Mouse (Mus musculus): ENCODE measurements at regions not wholly inside any gene's neighbourhood (a gene's known extent, or its start where the extent isn't known, plus 50 kb on each side); places are given as distances from the start of the nearest gene placed in this dataset.
A peak's percentile ranks its signal among the peaks of the same experiment; 100 is the strongest.

GRCm38 (mm10) chr3:35688111-35688510 lies 65.8 kb upstream of the Atp11b start:
- Histone ChIP-seq H3K4me3 (replicated peaks) (no peak overlapping the region), H3K9ac (no peak overlapping the region), H3K36me3 (replicated peaks) (no peaks in the 10 kb centered on the region), H3K4me1 (no peaks in the 10 kb centered on the region), H3K9me3 (no peaks in the 10 kb centered on the region), H3K27me3 (0 out of 2 replicates have a peak, but pooled peaks cover 2% of the 10 kb centered on the region), H3K4me2 (no peak overlapping the region), H3K27ac (no peak overlapping the region)
- no peak for ATAC-seq (ENCODE audit: low FRiP score)
- 77% methylated on average over 5 of the region's 5 CpGs for WGBS

DNA sequence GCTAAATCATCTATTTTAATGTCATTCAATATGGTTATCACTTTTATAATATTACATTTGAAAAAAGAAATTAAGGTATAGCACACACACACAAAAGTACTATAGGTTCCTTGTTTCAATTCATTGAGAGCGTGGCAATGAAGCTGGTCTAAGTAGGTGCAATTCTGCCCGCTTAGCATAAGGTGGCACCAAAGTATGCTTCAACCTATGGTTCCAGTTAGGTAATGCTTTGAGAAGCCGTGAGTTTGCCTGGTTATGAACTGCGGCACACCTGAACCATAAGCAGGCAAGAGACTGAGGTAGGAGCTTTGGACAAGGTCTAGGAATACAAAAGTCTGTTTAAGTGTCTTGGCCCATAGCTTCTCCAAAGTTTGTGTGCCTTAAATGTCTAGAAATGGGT lies 65.1 kb upstream of the Atp11b start:
- H3K4me3 ChIP-seq (replicated peaks), result no peak overlapping the region
- 0 out of 2 replicates have a peak, but pooled peaks cover 2% of the 10 kb centered on the region for H3K27me3 ChIP-seq
- 30% methylated on average over 4 of the region's 4 CpGs for WGBS
- H3K4me2 ChIP-seq, result no peak overlapping the region
- no peak overlapping the region for H3K27ac ChIP-seq
- H3K9me3 ChIP-seq, result no peaks in the 10 kb centered on the region
- no peaks in the 10 kb centered on the region for H3K36me3 ChIP-seq (replicated peaks)
- peak; percentile 49; the same call in 1 of the 2 replicates for ATAC-seq (ENCODE audit: low FRiP score)
- no peak overlapping the region for H3K9ac ChIP-seq
- H3K4me1 ChIP-seq, result no peaks in the 10 kb centered on the region

- no peaks in the 10 kb centered on the region for H3K36me3 ChIP-seq (replicated peaks)
- no peaks in the 10 kb centered on the region for H3K4me1 ChIP-seq
- H3K27ac ChIP-seq, result no peak overlapping the region
- ATAC-seq (ENCODE audit: low FRiP score), result peak; percentile 77; the same call in 1 of the 2 replicates
- H3K9me3 ChIP-seq, result no peaks in the 10 kb centered on the region
- H3K4me2 ChIP-seq, result no peak overlapping the region
- WGBS, result 55% methylated on average over 6 of the region's 6 CpGs
- no peak overlapping the region for H3K4me3 ChIP-seq (replicated peaks)
- no peak overlapping the region for H3K9ac ChIP-seq
- H3K27me3 ChIP-seq, result no peaks in the 10 kb centered on the region
These were observed 60.9 kb upstream of the Atp11b start for GRCm38 (mm10) chr3:35693039-35693438.

- H3K27me3 ChIP-seq, result no peaks in the 10 kb centered on the region
- WGBS, result 85% methylated on average over 12 of the region's 12 CpGs
These were observed 60.4 kb upstream of the Atp11b start for GRCm38 (mm10) chr3:35693551-35693950.

GRCm38 (mm10) chr3:35694241-35694640 lies 59.7 kb upstream of the Atp11b start:
- no peak overlapping the region for H3K4me3 ChIP-seq (replicated peaks)
- 65% methylated on average over 4 of the region's 4 CpGs for WGBS
- H3K4me2 ChIP-seq, result no peak overlapping the region
- H3K27ac ChIP-seq, result no peak overlapping the region
- H3K4me1 ChIP-seq, result no peaks in the 10 kb centered on the region
- no peaks in the 10 kb centered on the region for H3K9me3 ChIP-seq
- no peaks in the 10 kb centered on the region for H3K36me3 ChIP-seq (replicated peaks)
- H3K9ac ChIP-seq, result no peak overlapping the region
- no peaks in the 10 kb centered on the region for H3K27me3 ChIP-seq
- ATAC-seq (ENCODE audit: low FRiP score), result no peak

More at GRCm38 (mm10) chr3:35693551-35693950, 60.4 kb upstream of the Atp11b start:
- ATAC-seq (ENCODE audit: low FRiP score), result no peak
- Histone ChIP-seq H3K9me3 (no peaks in the 10 kb centered on the region), H3K27ac (no peak overlapping the region), H3K36me3 (replicated peaks) (no peaks in the 10 kb centered on the region), H3K4me2 (no peak overlapping the region), H3K4me3 (replicated peaks) (no peak overlapping the region), H3K4me1 (no peaks in the 10 kb centered on the region), H3K9ac (no peak overlapping the region)

DNA sequence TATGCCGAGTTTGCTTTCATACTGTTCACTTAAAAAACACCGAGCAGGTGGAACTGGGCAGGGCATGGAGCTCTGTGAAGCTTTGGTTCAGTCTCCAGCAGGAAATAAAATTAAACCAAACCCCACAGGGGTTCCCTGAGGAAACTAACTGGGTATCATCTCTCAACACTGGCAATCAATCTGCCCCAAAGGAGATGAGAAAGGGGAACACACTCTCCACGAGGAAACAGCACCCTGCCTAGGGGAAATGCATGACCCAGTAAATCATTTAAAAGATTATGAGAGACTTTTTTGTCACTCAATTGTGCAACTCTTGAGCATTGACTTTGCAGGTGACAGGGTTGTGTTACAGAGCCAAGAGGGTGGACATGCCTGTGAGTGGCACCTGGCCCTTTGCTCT lies 58.0 kb upstream of the Atp11b start:
- Histone ChIP-seq H3K27ac (no peak overlapping the region), H3K4me2 (no peak overlapping the region), H3K4me3 (replicated peaks) (no peak overlapping the region), H3K36me3 (replicated peaks) (no peaks in the 10 kb centered on the region), H3K9ac (no peak overlapping the region), H3K4me1 (no peaks in the 10 kb centered on the region), H3K9me3 (no peaks in the 10 kb centered on the region), H3K27me3 (no peaks in the 10 kb centered on the region)
- ATAC-seq (ENCODE audit: low FRiP score), result no peak
- 82% methylated on average over 3 of the region's 3 CpGs for WGBS

GRCm38 (mm10) chr3:35699266-35699665 lies 54.6 kb upstream of the Atp11b start:
- no peak for ATAC-seq (ENCODE audit: low FRiP score)

GRCm38 (mm10) chr3:35699979-35700378 lies 53.9 kb upstream of the Atp11b start:
- Histone ChIP-seq H3K27me3 (no peaks in the 10 kb centered on the region), H3K4me3 (replicated peaks) (no peak overlapping the region), H3K9ac (no peak overlapping the region), H3K27ac (no peak overlapping the region), H3K9me3 (no peaks in the 10 kb centered on the region), H3K4me1 (no peaks in the 10 kb centered on the region), H3K4me2 (no peak overlapping the region), H3K36me3 (replicated peaks) (no peaks in the 10 kb centered on the region)
- no peak for ATAC-seq (ENCODE audit: low FRiP score)

More at GRCm38 (mm10) chr3:35699266-35699665, 54.6 kb upstream of the Atp11b start:
- Histone ChIP-seq H3K27me3 (no peaks in the 10 kb centered on the region), H3K4me1 (no peaks in the 10 kb centered on the region), H3K4me2 (no peak overlapping the region), H3K27ac (no peak overlapping the region), H3K4me3 (replicated peaks) (no peak overlapping the region), H3K9me3 (no peaks in the 10 kb centered on the region), H3K36me3 (replicated peaks) (no peaks in the 10 kb centered on the region), H3K9ac (no peak overlapping the region)
- 84% methylated on average over 2 of the region's 2 CpGs for WGBS

DNA sequence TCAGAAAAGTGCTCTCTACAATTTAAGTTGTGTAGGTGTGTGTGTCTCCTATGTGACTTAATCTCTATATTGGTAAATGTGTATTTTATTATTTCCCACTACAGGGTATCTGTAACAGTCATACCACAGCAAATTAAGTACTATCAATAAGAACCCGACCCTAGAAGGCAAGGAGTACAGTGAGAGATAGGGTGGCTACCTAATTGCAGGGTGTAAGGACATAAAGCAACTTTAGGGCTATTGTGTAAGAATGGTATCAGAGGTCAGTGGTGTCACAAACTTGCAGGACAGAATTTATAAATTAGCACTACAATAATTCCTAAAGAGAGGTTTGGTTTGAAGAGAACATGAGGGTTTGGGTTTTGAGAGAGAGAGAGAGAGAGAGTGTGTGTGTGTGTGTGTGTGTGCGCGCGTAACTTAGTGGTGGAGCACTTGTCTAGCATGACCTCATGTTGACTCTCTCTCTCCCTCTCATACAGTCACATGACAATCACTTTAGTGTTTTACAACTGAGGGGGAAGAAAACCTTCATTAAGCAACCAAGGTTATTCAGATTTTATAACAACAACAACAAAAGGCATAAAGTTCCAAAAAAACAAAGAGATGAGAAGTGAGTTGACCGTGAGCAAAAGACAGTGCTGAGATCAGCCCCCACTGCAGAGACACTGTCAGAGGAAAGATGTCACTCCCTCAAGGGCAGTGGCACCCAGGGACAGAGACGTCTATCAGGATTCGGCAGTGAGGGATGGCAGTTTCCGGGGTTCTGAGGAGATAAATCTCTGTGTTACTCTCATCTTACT lies 50.2 kb upstream of the Atp11b start:
- Histone ChIP-seq H3K36me3 (replicated peaks) (no peaks in the 10 kb centered on the region), H3K9ac (no peak overlapping the region), H3K4me2 (no peak overlapping the region), H3K4me3 (replicated peaks) (no peak overlapping the region), H3K27ac (no peak overlapping the region), H3K27me3 (no peaks in the 10 kb centered on the region), H3K9me3 (no peaks in the 10 kb centered on the region), H3K4me1 (no peaks in the 10 kb centered on the region)
- no peak for ATAC-seq (ENCODE audit: low FRiP score)
- 76% methylated on average over 8 of the region's 8 CpGs for WGBS
